Mouse (Mus musculus): ENCODE measurements at regions not wholly inside any gene's neighbourhood (a gene's known extent, or its start where the extent isn't known, plus 50 kb on each side); places are given as distances from the start of the nearest gene placed in this dataset.

DNA sequence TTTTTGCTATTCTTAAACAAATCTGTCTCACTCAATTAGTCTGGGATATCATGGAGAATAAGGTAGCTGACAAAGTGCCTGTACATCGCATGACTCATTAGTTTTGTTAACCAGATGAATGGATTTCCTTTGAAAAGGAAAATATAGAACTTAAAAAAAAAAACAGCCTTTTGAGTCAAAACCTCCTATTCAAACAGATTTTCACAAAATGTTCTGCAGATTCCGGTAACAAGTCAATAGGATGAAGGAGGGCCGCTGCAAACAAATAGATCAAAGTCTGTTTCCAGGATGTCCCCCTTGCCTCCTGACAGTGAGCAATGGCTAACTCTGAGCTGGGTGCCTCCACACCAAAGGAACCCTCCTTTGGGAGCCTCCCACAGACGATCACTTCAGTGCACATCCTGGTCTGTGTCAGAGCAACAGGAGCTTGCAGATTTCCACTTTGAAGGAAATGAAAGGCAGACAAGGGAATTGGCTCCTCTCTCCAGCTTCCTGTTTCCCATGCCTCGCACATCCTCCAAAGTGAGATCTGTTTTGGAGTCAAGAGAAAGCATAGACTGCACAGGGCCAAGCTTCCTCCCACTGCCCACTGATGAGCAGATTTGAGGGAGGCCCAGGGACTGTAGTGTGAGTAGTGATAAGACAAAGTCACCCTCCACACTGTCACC lies 243.8 kb upstream of the Gadl1 start:
- Histone ChIP-seq H3K36me3 (ENCODE audit: control insufficient read depth, insufficient read depth, low read length) (no peaks in the 10 kb centered on the region), H3K27me3 (ENCODE audit: control insufficient read depth, insufficient read depth, low read length) (no peaks in the 10 kb centered on the region), H3K27ac (ENCODE audit: low read depth, low read length) (no peak overlapping the region), H3K4me1 (ENCODE audit: control insufficient read depth, insufficient read depth, low read length) (no peaks in the 10 kb centered on the region), H3K9me3 (ENCODE audit: control insufficient read depth, low read length) (no peaks in the 10 kb centered on the region), H3K4me3 (ENCODE audit: low read depth, low read length) (no peak overlapping the region), H3K4me2 (no peak overlapping the region), H3K9ac (ENCODE audit: low read length) (no peak overlapping the region)
- DNase-seq (ENCODE audit: low spot score, missing footprints), result no peak
- WGBS, result 64% methylated on average over 5 of the region's 5 CpGs
- no peak for ATAC-seq (ENCODE audit: low FRiP score)

DNA sequence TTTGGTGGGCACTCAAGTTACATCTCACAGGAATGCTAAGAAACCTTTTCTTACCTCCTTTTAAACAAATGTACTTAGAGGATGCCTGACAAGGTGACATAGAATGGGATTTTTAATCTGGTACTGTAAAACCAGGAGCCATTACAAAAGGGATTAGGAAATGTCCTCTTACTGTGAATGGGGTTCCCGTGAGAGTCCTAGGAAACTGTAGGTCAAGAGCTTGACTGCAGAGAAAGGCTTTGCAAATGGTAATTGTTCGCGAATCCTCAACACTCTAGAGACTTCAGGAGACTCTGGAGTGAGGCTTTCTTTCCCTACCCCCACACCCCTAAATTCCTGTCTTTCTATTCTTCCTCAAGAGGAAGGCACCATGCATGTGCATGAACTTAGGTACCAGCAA lies 242.7 kb upstream of the Gadl1 start:
- Histone ChIP-seq H3K4me2 (no peak overlapping the region), H3K9me3 (ENCODE audit: control insufficient read depth, low read length) (no peaks in the 10 kb centered on the region), H3K27me3 (ENCODE audit: control insufficient read depth, insufficient read depth, low read length) (no peaks in the 10 kb centered on the region), H3K4me3 (ENCODE audit: low read depth, low read length) (no peak overlapping the region), H3K27ac (ENCODE audit: low read depth, low read length) (no peak overlapping the region), H3K9ac (ENCODE audit: low read length) (no peak overlapping the region), H3K36me3 (ENCODE audit: control insufficient read depth, insufficient read depth, low read length) (no peaks in the 10 kb centered on the region), H3K4me1 (ENCODE audit: control insufficient read depth, insufficient read depth, low read length) (no peaks in the 10 kb centered on the region)
- WGBS, result 62% methylated on average over 3 of the region's 3 CpGs
- DNase-seq (ENCODE audit: low spot score, missing footprints) (no peak), ATAC-seq (ENCODE audit: low FRiP score) (no peak)

DNA sequence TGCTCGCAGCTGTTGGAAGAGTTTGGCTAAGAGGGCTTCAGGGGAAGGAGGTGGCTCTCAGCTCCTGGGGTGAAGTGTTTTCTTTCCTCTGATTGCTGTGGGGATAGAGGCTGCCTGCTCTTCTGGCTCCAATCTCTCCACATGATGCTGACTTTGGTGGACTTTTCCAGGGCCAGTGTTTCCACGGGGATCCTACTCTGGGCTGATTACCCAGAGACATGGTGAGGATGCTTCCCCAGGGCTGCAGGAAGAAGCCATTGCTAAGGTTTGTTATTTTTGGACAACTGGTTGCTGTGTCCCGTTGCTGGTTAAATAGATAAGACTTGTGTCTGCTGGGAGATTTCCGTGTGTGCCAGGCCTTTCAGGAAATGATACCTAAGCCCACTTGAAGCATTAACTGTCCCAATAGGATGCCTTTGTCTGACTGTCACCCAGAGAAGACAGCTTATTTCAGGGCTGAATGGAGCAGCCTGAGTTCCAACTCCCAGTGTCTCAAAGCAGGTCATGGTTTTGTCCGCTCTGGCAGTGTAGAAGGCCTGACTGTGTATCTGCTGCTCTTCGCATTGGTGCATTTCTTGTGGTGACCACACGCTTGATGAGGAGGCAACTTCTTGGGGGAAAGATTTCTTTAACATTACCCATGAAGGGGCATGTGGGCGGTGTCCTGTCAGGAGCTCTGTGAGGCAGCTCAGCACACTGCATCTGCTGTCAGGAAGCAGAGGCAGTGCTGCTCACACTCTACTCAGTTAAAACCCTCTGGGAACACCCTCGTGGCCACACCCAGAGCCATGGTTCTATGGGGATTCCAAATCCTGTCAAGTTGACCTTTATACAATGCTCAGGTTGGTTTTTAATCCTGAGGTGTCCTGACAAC lies 228.3 kb upstream of the Gadl1 start:
- WGBS, result 40% methylated on average over 9 of the region's 9 CpGs
- H3K27ac ChIP-seq (ENCODE audit: low read depth, low read length), result no peak overlapping the region
- no peak overlapping the region for H3K9ac ChIP-seq (ENCODE audit: low read length)
- H3K4me2 ChIP-seq, result no peak overlapping the region
- no peaks in the 10 kb centered on the region for H3K27me3 ChIP-seq (ENCODE audit: control insufficient read depth, insufficient read depth, low read length)
- ATAC-seq (ENCODE audit: low FRiP score), result no peak
- H3K4me1 ChIP-seq (ENCODE audit: control insufficient read depth, insufficient read depth, low read length), result peaks cover 5% of the 10 kb centered on the region; the same call in 1 of the 2 replicates
- H3K9me3 ChIP-seq (ENCODE audit: control insufficient read depth, low read length), result no peaks in the 10 kb centered on the region
- no peak overlapping the region for H3K4me3 ChIP-seq (ENCODE audit: low read depth, low read length)
- no peak for DNase-seq (ENCODE audit: low spot score, missing footprints)
- H3K36me3 ChIP-seq (ENCODE audit: control insufficient read depth, insufficient read depth, low read length), result no peaks in the 10 kb centered on the region

DNA sequence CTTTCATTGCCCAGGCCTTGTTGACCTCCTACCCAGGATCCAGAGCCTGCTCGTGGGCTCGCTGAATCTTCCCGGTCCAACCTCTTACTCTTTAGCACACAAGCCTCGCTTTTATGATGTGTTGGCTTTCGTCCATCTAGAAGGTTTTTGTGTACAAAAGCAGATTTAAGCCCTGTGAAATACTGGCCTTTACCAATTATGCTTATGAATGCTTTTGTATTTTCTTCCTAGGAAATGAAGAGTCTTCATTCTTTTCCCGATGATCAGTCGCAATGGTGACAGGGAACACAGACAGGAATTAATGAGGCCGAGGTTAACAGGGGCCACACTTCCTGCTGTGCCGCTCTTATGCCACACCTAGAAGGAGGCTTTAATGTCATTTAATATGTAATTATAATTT lies 227.4 kb upstream of the Gadl1 start:
- Histone ChIP-seq H3K27me3 (ENCODE audit: control insufficient read depth, insufficient read depth, low read length) (no peaks in the 10 kb centered on the region), H3K9me3 (ENCODE audit: control insufficient read depth, low read length) (no peaks in the 10 kb centered on the region), H3K4me1 (ENCODE audit: control insufficient read depth, insufficient read depth, low read length) (peaks cover 5% of the 10 kb centered on the region; the same call in 1 of the 2 replicates), H3K4me3 (ENCODE audit: low read depth, low read length) (no peak overlapping the region), H3K36me3 (ENCODE audit: control insufficient read depth, insufficient read depth, low read length) (no peaks in the 10 kb centered on the region), H3K9ac (ENCODE audit: low read length) (no peak overlapping the region), H3K27ac (ENCODE audit: low read depth, low read length) (no peak overlapping the region), H3K4me2 (no peak overlapping the region)
- no peak for ATAC-seq (ENCODE audit: low FRiP score)
- WGBS, result 59% methylated on average over 9 of the region's 9 CpGs
- DNase-seq (ENCODE audit: low spot score, missing footprints), result no peak

DNA sequence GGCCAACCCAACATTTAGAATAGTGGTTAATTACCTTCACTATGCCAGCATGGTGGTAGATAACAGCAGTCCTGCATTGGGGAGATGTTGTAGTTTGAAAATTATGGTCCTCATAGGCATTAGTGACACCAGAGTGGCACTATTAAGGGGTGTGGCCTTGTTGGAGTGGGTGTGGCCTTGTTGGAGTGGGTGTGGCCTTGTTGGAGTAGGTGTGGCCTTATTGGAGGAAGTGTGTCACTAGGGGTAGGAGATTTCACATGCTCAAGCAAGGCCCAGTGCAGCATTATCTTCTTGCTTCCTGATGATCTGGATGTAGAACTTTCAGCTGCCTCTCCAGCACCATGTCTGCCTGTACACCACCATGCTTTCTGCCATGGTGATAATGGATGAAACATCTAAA lies 225.3 kb upstream of the Gadl1 start:
- Histone ChIP-seq H3K36me3 (ENCODE audit: control insufficient read depth, insufficient read depth, low read length) (no peaks in the 10 kb centered on the region), H3K27ac (ENCODE audit: low read depth, low read length) (no peak overlapping the region), H3K4me2 (no peak overlapping the region), H3K27me3 (ENCODE audit: control insufficient read depth, insufficient read depth, low read length) (no peaks in the 10 kb centered on the region; the same call in 1 of the 2 replicates), H3K9me3 (ENCODE audit: control insufficient read depth, low read length) (no peaks in the 10 kb centered on the region), H3K9ac (ENCODE audit: low read length) (no peak overlapping the region), H3K4me3 (ENCODE audit: low read depth, low read length) (no peak overlapping the region), H3K4me1 (ENCODE audit: control insufficient read depth, insufficient read depth, low read length) (peaks cover 5% of the 10 kb centered on the region; the same call in 1 of the 2 replicates)
- ATAC-seq (ENCODE audit: low FRiP score) (no peak), DNase-seq (ENCODE audit: low spot score, missing footprints) (no peak)

DNA sequence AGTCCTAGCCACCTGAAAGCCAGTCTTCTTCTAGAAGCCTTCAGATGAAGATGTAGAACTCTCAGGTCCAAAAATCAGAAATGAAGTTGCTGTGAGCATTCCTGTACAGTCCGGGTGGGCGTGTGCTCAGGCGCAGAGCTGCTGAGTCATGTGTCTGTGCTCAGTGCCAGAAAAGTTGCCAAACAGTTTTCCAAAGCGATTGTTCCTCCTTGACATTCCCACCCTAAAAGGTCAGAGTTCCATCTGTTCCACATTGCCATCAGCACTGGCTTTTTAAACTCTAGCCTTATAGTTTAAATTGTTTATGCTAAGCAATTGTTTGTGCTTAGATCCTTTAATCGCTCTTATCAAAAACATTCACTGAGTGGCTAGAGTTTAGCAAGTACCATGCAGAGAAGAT lies 222.7 kb upstream of the Gadl1 start:
- WGBS, result 94% methylated on average over 5 of the region's 5 CpGs
- no peak overlapping the region for H3K27ac ChIP-seq (ENCODE audit: low read depth, low read length)
- no peak overlapping the region for H3K4me2 ChIP-seq
- ATAC-seq (ENCODE audit: low FRiP score), result no peak
- H3K4me3 ChIP-seq (ENCODE audit: low read depth, low read length), result no peak overlapping the region
- no peaks in the 10 kb centered on the region for H3K36me3 ChIP-seq (ENCODE audit: control insufficient read depth, insufficient read depth, low read length)
- H3K4me1 ChIP-seq (ENCODE audit: control insufficient read depth, insufficient read depth, low read length), result peaks cover 4% of the 10 kb centered on the region; the same call in 1 of the 2 replicates
- no peaks in the 10 kb centered on the region for H3K9me3 ChIP-seq (ENCODE audit: control insufficient read depth, low read length)
- H3K27me3 ChIP-seq (ENCODE audit: control insufficient read depth, insufficient read depth, low read length), result no peaks in the 10 kb centered on the region; the same call in 1 of the 2 replicates
- no peak overlapping the region for H3K9ac ChIP-seq (ENCODE audit: low read length)
- no peak for DNase-seq (ENCODE audit: low spot score, missing footprints)

DNA sequence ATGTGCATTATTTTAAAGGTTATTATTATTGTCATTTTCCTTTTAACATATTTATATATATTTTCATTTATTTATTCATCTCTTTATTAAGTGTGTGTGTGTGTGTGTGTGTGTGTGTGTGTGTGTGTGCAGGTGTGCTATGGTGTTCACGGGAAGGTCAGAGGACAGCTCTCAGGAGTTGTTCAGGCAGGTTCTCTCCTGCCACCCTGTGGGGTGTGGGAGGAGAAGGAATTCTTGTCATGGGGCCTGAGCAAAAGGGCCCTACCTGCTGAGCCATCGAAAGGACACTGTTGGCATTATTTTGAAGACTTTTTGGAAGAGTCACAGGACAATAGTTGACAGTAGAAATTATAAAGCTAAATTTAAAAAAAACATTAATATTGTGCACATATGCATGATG lies 216.4 kb upstream of the Gadl1 start:
- peaks cover 4% of the 10 kb centered on the region; the same call in 1 of the 2 replicates for H3K4me1 ChIP-seq (ENCODE audit: control insufficient read depth, insufficient read depth, low read length)
- no peak overlapping the region for H3K9ac ChIP-seq (ENCODE audit: low read length)
- ATAC-seq (ENCODE audit: low FRiP score) (no peak), DNase-seq (ENCODE audit: low spot score, missing footprints) (no peak)
- H3K27ac ChIP-seq (ENCODE audit: low read depth, low read length), result no peak overlapping the region
- no peak overlapping the region for H3K4me2 ChIP-seq
- WGBS, result 65% methylated on average over 2 of the region's 2 CpGs
- H3K36me3 ChIP-seq (ENCODE audit: control insufficient read depth, insufficient read depth, low read length), result no peaks in the 10 kb centered on the region
- no peak overlapping the region for H3K4me3 ChIP-seq (ENCODE audit: low read depth, low read length)
- no peaks in the 10 kb centered on the region; the same call in 1 of the 2 replicates for H3K27me3 ChIP-seq (ENCODE audit: control insufficient read depth, insufficient read depth, low read length)
- H3K9me3 ChIP-seq (ENCODE audit: control insufficient read depth, low read length), result no peaks in the 10 kb centered on the region

DNA sequence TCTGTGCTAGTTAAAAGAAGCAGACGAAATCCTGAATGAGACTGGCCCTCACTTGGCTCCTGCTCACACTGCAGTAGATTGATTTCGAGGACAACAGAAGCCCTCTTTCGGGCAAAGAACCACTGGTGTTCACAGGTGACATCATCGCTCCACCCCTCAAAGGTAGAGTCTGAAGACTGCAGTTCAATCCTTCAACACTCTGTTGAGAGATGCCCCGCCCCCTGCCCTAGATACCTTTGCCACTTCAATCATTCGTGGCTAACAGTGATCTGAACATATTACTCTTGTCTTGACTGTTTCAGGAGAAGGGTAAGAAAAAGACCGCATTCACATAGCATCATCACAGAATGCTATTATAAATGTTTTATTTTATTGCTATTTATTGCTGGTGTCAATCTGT lies 205.5 kb upstream of the Gadl1 start:
- H3K27me3 ChIP-seq (ENCODE audit: control insufficient read depth, insufficient read depth, low read length), result no peaks in the 10 kb centered on the region
- no peak for ATAC-seq (ENCODE audit: low FRiP score)
- DNase-seq (ENCODE audit: low spot score, missing footprints), result no peak
- H3K4me1 ChIP-seq (ENCODE audit: control insufficient read depth, insufficient read depth, low read length), result peaks cover 4% of the 10 kb centered on the region; the same call in 1 of the 2 replicates
- 89% methylated on average over 7 of the region's 7 CpGs for WGBS
- no peak overlapping the region for H3K4me3 ChIP-seq (ENCODE audit: low read depth, low read length)
- no peaks in the 10 kb centered on the region for H3K36me3 ChIP-seq (ENCODE audit: control insufficient read depth, insufficient read depth, low read length)
- H3K4me2 ChIP-seq, result no peak overlapping the region
- H3K9me3 ChIP-seq (ENCODE audit: control insufficient read depth, low read length), result no peaks in the 10 kb centered on the region
- no peak overlapping the region for H3K27ac ChIP-seq (ENCODE audit: low read depth, low read length)
- no peak overlapping the region for H3K9ac ChIP-seq (ENCODE audit: low read length)

DNA sequence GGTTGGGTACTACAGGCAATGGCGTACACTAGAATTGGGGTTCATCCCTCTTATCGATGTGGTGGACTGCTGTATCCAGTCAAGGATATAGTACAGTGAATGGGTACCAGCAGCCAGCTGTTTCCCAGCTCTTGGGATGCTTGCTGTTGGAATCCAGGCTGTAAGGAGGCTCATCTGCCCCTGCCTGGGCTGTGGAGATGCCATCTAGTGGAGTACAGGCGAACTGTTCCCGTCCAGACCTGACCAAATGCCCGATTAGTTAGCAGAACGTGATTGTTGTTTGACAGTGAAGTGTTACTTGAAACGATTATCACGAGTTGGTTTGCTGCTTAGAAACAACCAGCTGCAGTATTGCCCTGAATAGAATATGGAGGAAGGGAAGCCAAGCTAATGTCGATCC lies 205.0 kb upstream of the Gadl1 start:
- Histone ChIP-seq H3K4me2 (no peak overlapping the region), H3K9me3 (ENCODE audit: control insufficient read depth, low read length) (no peaks in the 10 kb centered on the region), H3K27ac (ENCODE audit: low read depth, low read length) (no peak overlapping the region), H3K9ac (ENCODE audit: low read length) (no peak overlapping the region), H3K4me1 (ENCODE audit: control insufficient read depth, insufficient read depth, low read length) (peaks cover 4% of the 10 kb centered on the region; the same call in 1 of the 2 replicates), H3K27me3 (ENCODE audit: control insufficient read depth, insufficient read depth, low read length) (no peaks in the 10 kb centered on the region), H3K36me3 (ENCODE audit: control insufficient read depth, insufficient read depth, low read length) (no peaks in the 10 kb centered on the region), H3K4me3 (ENCODE audit: low read depth, low read length) (no peak overlapping the region)
- 47% methylated on average over 9 of the region's 9 CpGs for WGBS
- DNase-seq (ENCODE audit: low spot score, missing footprints) (peak; percentile 87), ATAC-seq (ENCODE audit: low FRiP score) (peak; percentile 59; the same call in 1 of the 2 replicates)

All from midbrain, embryonic 11.5 days (tissue).